Comparison of ENCODE assay signal across 34 mouse cellular contexts in genomic region chr10:130337581-130337980, GRCm38 (mm10). TPM values are rescaled to one million over a fixed set of nuclear protein-coding genes. Genes with fewer than 3 reads are reported as not detected.
DNase-seq lines count a peak whose midpoint lies in the region; ATAC-seq and TF ChIP-seq lines count a peak whose summit lies in the region.
"Had no signal": no experiment of that assay in that cellular context is flagged by ENCODE, and none has a peak within 500 bp of the region (broad histone marks: within the 10 kb centered on the region; RNA-seq: fewer than 3 reads in every experiment).

No protein-coding gene starts in this region.

- H3K9me3 ChIP-seq in hindbrain, embryonic 14.5 days (ENCODE audit: control insufficient read depth, low read length): no peaks in the 10 kb centered on the region
- H3K9me3 ChIP-seq in hindbrain, embryonic 12.5 days (replicated peaks): no peaks in the 10 kb centered on the region
- H3K9me3 ChIP-seq in MEL (replicated peaks; ENCODE audit: insufficient read depth, low read length): no peaks in the 10 kb centered on the region
- no peaks in the 10 kb centered on the region for H3K9me3 ChIP-seq in midbrain, embryonic 11.5 days (ENCODE audit: control insufficient read depth, low read length)
- H3K9me3 ChIP-seq: forebrain, embryonic 13.5 days; hindbrain, embryonic 15.5 days; kidney, embryonic 15.5 days; liver, embryonic 13.5 days; midbrain, embryonic 10.5 days; neural tube, embryonic 12.5 days had no signal

- no peak for ATAC-seq in hindbrain, embryonic 14.5 days (ENCODE audit: low FRiP score)
- ATAC-seq in hindbrain, embryonic 12.5 days (ENCODE audit: low FRiP score): no peak
- no peak for ATAC-seq in midbrain, embryonic 11.5 days (ENCODE audit: low FRiP score)
- ATAC-seq in frontal cortex, adult (ENCODE audit: low TSS enrichment): no peak
- ATAC-seq: forebrain, embryonic 13.5 days; lung, postnatal 0 days; midbrain, embryonic 16.5 days had no signal

- no peak for TF ChIP-seq POLR2A in MEL (IDR thresholded peaks at IDR 0.05; ENCODE audit: control insufficient read depth in 1 of 2, insufficient read depth in 1 of 2, low read depth in 1 of 2, low read length in 2 of 2, poor library complexity in 1 of 2)

- H3K4me3 ChIP-seq in hindbrain, embryonic 14.5 days (replicated peaks; ENCODE audit: low read length): no peak overlapping the region
- no peak overlapping the region for H3K4me3 ChIP-seq in hindbrain, embryonic 12.5 days
- H3K4me3 ChIP-seq in MEL (ENCODE audit: control insufficient read depth in 1 of 2, insufficient read depth in 1 of 2, low read depth in 2 of 2, low read length in 2 of 2): no peak overlapping the region
- H3K4me3 ChIP-seq in midbrain, embryonic 11.5 days (ENCODE audit: low read depth, low read length): no peak overlapping the region
- H3K4me3 ChIP-seq: forebrain, embryonic 13.5 days; hindbrain, embryonic 15.5 days; kidney, embryonic 15.5 days; layer of hippocampus, adult 2 months; left cerebral cortex, adult 2 months; liver, embryonic 13.5 days; midbrain, embryonic 10.5 days; neural tube, embryonic 12.5 days had no signal

- DNase-seq in hindbrain, embryonic 14.5 days (ENCODE audit: low spot score): peak; percentile 19
- no peak for DNase-seq in MEL (ENCODE audit: low read depth, low spot score)
- peak; percentile 53 for DNase-seq in induced T-regulatory cell, adult 2 months (ENCODE audit: low read depth)
- DNase-seq in thymus, postnatal 0 days (ENCODE audit: low spot score): peak; percentile 58
- no peak for DNase-seq in layer of hippocampus, adult 11-12 months (ENCODE audit: low spot score)
- DNase-seq in midbrain, embryonic 11.5 days (ENCODE audit: low spot score, missing footprints): no peak
- DNase-seq: adrenal gland, postnatal 10 days; cerebellum, postnatal 10 days; gastrocnemius, postnatal 25 days; heart, adult 18-20 months; heart, postnatal 36 days; kidney, adult 18-20 months; kidney, postnatal 25 days; liver, embryonic 13.5 days; lung, adult 18-20 months; lung, postnatal 4 days; right cerebral cortex, postnatal 14 days had no signal

- WGBS in hindbrain, embryonic 14.5 days: 79% methylated on average over 2 of the region's 2 CpGs
- 69% methylated on average over 2 of the region's 2 CpGs for WGBS in hindbrain, embryonic 12.5 days
- 75% methylated on average over 2 of the region's 2 CpGs for WGBS in midbrain, embryonic 11.5 days

- no peaks in the 10 kb centered on the region for H3K79me2 ChIP-seq in MEL (ENCODE audit: control insufficient read depth, insufficient read depth, low read length, poor library complexity)

- no peak for TF ChIP-seq RAD21 in MEL (IDR thresholded peaks at IDR 0.05; ENCODE audit: low read depth, low read length)

- H3K36me3 ChIP-seq in hindbrain, embryonic 14.5 days (replicated peaks; ENCODE audit: control insufficient read depth, insufficient read depth): no peaks in the 10 kb centered on the region
- no peaks in the 10 kb centered on the region for H3K36me3 ChIP-seq in hindbrain, embryonic 12.5 days
- peaks cover 0 to 21% of the 10 kb centered on the region in 2 experiments; a peak in 2 of 4 replicates for H3K36me3 ChIP-seq in MEL (ENCODE audit: control insufficient read depth in 1 of 2, insufficient read depth in 2 of 2, low read length in 2 of 2)
- no peaks in the 10 kb centered on the region for H3K36me3 ChIP-seq in midbrain, embryonic 11.5 days (ENCODE audit: control insufficient read depth, insufficient read depth, low read length)
- H3K36me3 ChIP-seq: hindbrain, embryonic 15.5 days; kidney, embryonic 15.5 days; liver, embryonic 13.5 days; midbrain, embryonic 10.5 days; neural tube, embryonic 12.5 days had no signal

- H3K27me3 ChIP-seq in hindbrain, embryonic 14.5 days (ENCODE audit: control insufficient read depth, insufficient read depth, low read length): no peaks in the 10 kb centered on the region
- no peaks in the 10 kb centered on the region for H3K27me3 ChIP-seq in hindbrain, embryonic 12.5 days
- no peaks in the 10 kb centered on the region for H3K27me3 ChIP-seq in MEL (ENCODE audit: control insufficient read depth in 1 of 2, insufficient read depth in 2 of 2, low read length in 2 of 2)
- no peaks in the 10 kb centered on the region for H3K27me3 ChIP-seq in midbrain, embryonic 11.5 days (ENCODE audit: control insufficient read depth, insufficient read depth, low read length)
- H3K27me3 ChIP-seq: forebrain, embryonic 13.5 days; hindbrain, embryonic 15.5 days; kidney, embryonic 15.5 days; liver, embryonic 13.5 days; neural tube, embryonic 12.5 days had no signal

- no peak overlapping the region for H3K27ac ChIP-seq in hindbrain, embryonic 14.5 days
- H3K27ac ChIP-seq in hindbrain, embryonic 12.5 days: no peak overlapping the region
- H3K27ac ChIP-seq in MEL (ENCODE audit: control insufficient read depth, low read depth, low read length): 0 out of 2 replicates have a peak overlapping the region, but pooled peaks have one; percentile 24
- no peak overlapping the region for H3K27ac ChIP-seq in midbrain, embryonic 11.5 days (ENCODE audit: low read depth, low read length)
- H3K27ac ChIP-seq: forebrain, embryonic 13.5 days; hindbrain, embryonic 15.5 days; kidney, embryonic 15.5 days; layer of hippocampus, adult 2 months; left cerebral cortex, adult 2 months; liver, embryonic 13.5 days; midbrain, embryonic 10.5 days; neural tube, embryonic 12.5 days; stomach, postnatal 0 days had no signal

- no peak overlapping the region for H3K4me2 ChIP-seq in hindbrain, embryonic 14.5 days (replicated peaks)
- H3K4me2 ChIP-seq in hindbrain, embryonic 12.5 days (replicated peaks): no peak overlapping the region
- no peak overlapping the region for H3K4me2 ChIP-seq in midbrain, embryonic 11.5 days
- H3K4me2 ChIP-seq: forebrain, embryonic 13.5 days; heart, embryonic 11.5 days; hindbrain, embryonic 15.5 days; kidney, embryonic 15.5 days; liver, embryonic 13.5 days; neural tube, embryonic 12.5 days had no signal

- H3K4me1 ChIP-seq in hindbrain, embryonic 14.5 days (replicated peaks; ENCODE audit: control insufficient read depth, insufficient read depth, low read length): no peaks in the 10 kb centered on the region
- no peaks in the 10 kb centered on the region for H3K4me1 ChIP-seq in hindbrain, embryonic 12.5 days
- H3K4me1 ChIP-seq in MEL (ENCODE audit: control insufficient read depth in 1 of 2, insufficient read depth in 2 of 2, low read length in 2 of 2): peaks cover 7 to 18% of the 10 kb centered on the region in 2 experiments
- no peaks in the 10 kb centered on the region for H3K4me1 ChIP-seq in midbrain, embryonic 11.5 days (ENCODE audit: control insufficient read depth, insufficient read depth, low read length)
- H3K4me1 ChIP-seq: forebrain, embryonic 13.5 days; hindbrain, embryonic 15.5 days; kidney, embryonic 15.5 days; liver, embryonic 13.5 days; midbrain, embryonic 10.5 days; neural tube, embryonic 12.5 days had no signal

- TF ChIP-seq EP300 in MEL (IDR thresholded peaks at IDR 0.05; ENCODE audit: low read depth in 1 of 2, low read length in 2 of 2): 0 out of 4 replicates have a peak, but pooled peaks of 1 of the 2 experiments have one; percentile 7

- TF ChIP-seq CTCF in MEL (IDR thresholded peaks at IDR 0.05 in 2 of 3, conservative IDR thresholded peaks at IDR 0.05 in 1 of 3; ENCODE audit: control insufficient read depth in 1 of 3, insufficient read depth in 1 of 3, low read depth in 2 of 3, low read length in 3 of 3, poor library complexity in 1 of 3, severe bottlenecking in 1 of 3): no peak

- H3K9ac ChIP-seq in hindbrain, embryonic 14.5 days: no peak overlapping the region
- H3K9ac ChIP-seq in hindbrain, embryonic 12.5 days: no peak overlapping the region
- H3K9ac ChIP-seq in MEL (ENCODE audit: control insufficient read depth, low read depth, low read length, poor library complexity, severe bottlenecking): no peak overlapping the region
- no peak overlapping the region for H3K9ac ChIP-seq in midbrain, embryonic 11.5 days (ENCODE audit: low read length)
- H3K9ac ChIP-seq: forebrain, embryonic 13.5 days; hindbrain, embryonic 15.5 days; kidney, embryonic 15.5 days; liver, embryonic 13.5 days; neural tube, embryonic 12.5 days had no signal

TF ChIP-seq in MEL, 35 proteins besides CTCF, POLR2A, EP300 and RAD21 (continues in another document):
- TF ChIP-seq ZC3H11A (IDR thresholded peaks at IDR 0.05; ENCODE audit: low read depth, low read length) (no peak), MYB (IDR thresholded peaks at IDR 0.05; ENCODE audit: low read depth, low read length) (no peak), POLR2AphosphoS5 (IDR thresholded peaks at IDR 0.05; ENCODE audit: borderline replicate concordance, low read depth, low read length) (no peak), GABPA (IDR thresholded peaks at IDR 0.05; ENCODE audit: low read depth, low read length) (no peak)

RNA-seq across cellular contexts. Expression of gene Tespa1, which starts 14.9 kb away (rescaled TPM):
- polyA plus RNA-seq in hindbrain, embryonic 14.5 days (2014; fragmentation: Nextera tagmentation; extraction: Ambion mirVana): not detected in 2 replicates
- polyA plus RNA-seq in hindbrain, embryonic 12.5 days (2016; fragmentation: Nextera tagmentation; extraction: Ambion mirVana): 0.31 TPM in 1 of 2 replicates, not detected in the other
- 2.7 and 7.8 TPM in 2 replicates for total RNA-seq in MEL (2012; rRNA removed)
- polyA plus RNA-seq in MEL (2012; ENCODE audit: insufficient read depth in 1 of 2, insufficient read length in 2 of 2, low read depth in 1 of 2, low replicate concordance in 2 of 2, missing spikeins in 1 of 2): 1 to 10 TPM in 1 of 2 experiments, not detected in 1; 3.5 TPM
- polyA plus RNA-seq in thymus, postnatal 0 days (2015; fragmentation: Nextera tagmentation; extraction: Ambion mirVana): 143 and 188 TPM in 2 replicates
- 0.17 and 0.36 TPM in 2 replicates for polyA plus RNA-seq in midbrain, embryonic 11.5 days (2014; fragmentation: Nextera tagmentation; extraction: Ambion mirVana)
- polyA plus RNA-seq: forebrain, embryonic 13.5 days; midbrain, embryonic 10.5 days; midbrain, embryonic 16.5 days had no signal

RNA-seq across cellular contexts. Expression of gene Vmn2r84, which starts 56.6 kb away (rescaled TPM):
- polyA plus RNA-seq in hindbrain, embryonic 14.5 days (2014; fragmentation: Nextera tagmentation; extraction: Ambion mirVana): 0.05 TPM in 1 of 2 replicates, not detected in the other
- not detected in 2 replicates for polyA plus RNA-seq in hindbrain, embryonic 12.5 days (2016; fragmentation: Nextera tagmentation; extraction: Ambion mirVana)
- total RNA-seq in MEL (2012; rRNA removed): 0.03 TPM in 1 of 2 replicates, not detected in the other
- under 1 TPM in 1 of 2 experiments, not detected in 1; 0.01 TPM for polyA plus RNA-seq in MEL (2012; ENCODE audit: insufficient read depth in 1 of 2, insufficient read length in 2 of 2, low read depth in 1 of 2, low replicate concordance in 2 of 2, missing spikeins in 1 of 2)
- 0.68 and 1.4 TPM in 2 replicates for polyA plus RNA-seq in thymus, postnatal 0 days (2015; fragmentation: Nextera tagmentation; extraction: Ambion mirVana)
- not detected in 2 replicates for polyA plus RNA-seq in midbrain, embryonic 11.5 days (2014; fragmentation: Nextera tagmentation; extraction: Ambion mirVana)
- total RNA-seq: adrenal gland, postnatal 10 days; gastrocnemius, adult 18-20 months; gastrocnemius, postnatal 25 days; heart, adult 18-20 months; heart, postnatal 36 days had no signal
- polyA plus RNA-seq: embryonic facial prominence, embryonic 11.5 days; forebrain, embryonic 13.5 days; intestine, embryonic 14.5 days; kidney, embryonic 15.5 days; lung, postnatal 0 days; midbrain, embryonic 10.5 days; neural tube, embryonic 12.5 days; stomach, postnatal 0 days had no signal

RNA-seq across cellular contexts. Expression of gene Neurod4, which starts 57.5 kb away (rescaled TPM):
- 1.2 and 2.1 TPM in 2 replicates for polyA plus RNA-seq in hindbrain, embryonic 14.5 days (2014; fragmentation: Nextera tagmentation; extraction: Ambion mirVana)
- polyA plus RNA-seq in hindbrain, embryonic 12.5 days (2016; fragmentation: Nextera tagmentation; extraction: Ambion mirVana): 7.8 and 8.6 TPM in 2 replicates
- not detected in 2 replicates for total RNA-seq in MEL (2012; rRNA removed)
- polyA plus RNA-seq in MEL (2012; ENCODE audit: insufficient read depth in 1 of 2, insufficient read length in 2 of 2, low read depth in 1 of 2, low replicate concordance in 2 of 2, missing spikeins in 1 of 2): not detected
- 0.05 TPM in 2 replicates for polyA plus RNA-seq in thymus, postnatal 0 days (2015; fragmentation: Nextera tagmentation; extraction: Ambion mirVana)
- 26.0 and 27.5 TPM in 2 replicates for polyA plus RNA-seq in midbrain, embryonic 11.5 days (2014; fragmentation: Nextera tagmentation; extraction: Ambion mirVana)
- total RNA-seq: gastrocnemius, adult 18-20 months; gastrocnemius, postnatal 25 days; heart, adult 18-20 months; heart, postnatal 36 days had no signal
- polyA plus RNA-seq: heart, embryonic 11.5 days; heart, embryonic 16.5 days; intestine, embryonic 14.5 days; kidney, embryonic 15.5 days; liver, embryonic 13.5 days; lung, postnatal 0 days; stomach, postnatal 0 days had no signal

Comparison
In these comparisons a context has a peak if more than half of its experiments do, and no peak if none do; other contexts are left out.
1. DNase-seq: peak in hindbrain, embryonic 14.5 days (single experiment), induced T-regulatory cell, adult 2 months (single experiment) and thymus, postnatal 0 days (single experiment); none in MEL (single experiment), layer of hippocampus, adult 11-12 months (single experiment) and midbrain, embryonic 11.5 days (single experiment).